16 mouse cellular contexts compared by ENCODE assay signal in genomic region chr10:59988036-59988435, GRCm38 (mm10). TPM values are rescaled to one million over a fixed set of nuclear protein-coding genes. Genes with fewer than 3 reads are reported as not detected.
DNase-seq lines count a peak whose midpoint lies in the region; ATAC-seq and TF ChIP-seq lines count a peak whose summit lies in the region.
"Had no signal": no experiment of that assay in that cellular context is flagged by ENCODE, and none has a peak within 500 bp of the region (broad histone marks: within the 10 kb centered on the region; RNA-seq: fewer than 3 reads in every experiment).

No protein-coding gene starts in this region.

- no peak for ATAC-seq in heart, embryonic 14.5 days (ENCODE audit: insufficient number of reproducible peaks, insufficient read depth, low FRiP score, low read depth)
- peak; percentile 64 for ATAC-seq in lung, postnatal 0 days
- ATAC-seq: forebrain, embryonic 14.5 days had no signal

- no peak; the same call in 1 of the 2 replicates for TF ChIP-seq EP300 in lung, postnatal 0 days (IDR thresholded peaks at IDR 0.05)

- no peak overlapping the region for H3K4me2 ChIP-seq in heart, embryonic 14.5 days (ENCODE audit: low read length)
- H3K4me2 ChIP-seq in lung, postnatal 0 days (replicated peaks; ENCODE audit: low read depth, low read length) = no peak overlapping the region
- H3K4me2 ChIP-seq: limb, embryonic 13.5 days; neural tube, embryonic 13.5 days had no signal

- no peaks in the 10 kb centered on the region for H3K9me3 ChIP-seq in heart, embryonic 14.5 days (ENCODE audit: control insufficient read depth, low read length)
- no peaks in the 10 kb centered on the region for H3K9me3 ChIP-seq in lung, postnatal 0 days (ENCODE audit: low read length)
- H3K9me3 ChIP-seq: G1E; limb, embryonic 13.5 days; midbrain, embryonic 10.5 days; neural tube, embryonic 13.5 days had no signal

- H3K4me3 ChIP-seq in heart, embryonic 14.5 days (ENCODE audit: control insufficient read depth in 1 of 2, insufficient read depth in 1 of 2, low read depth in 1 of 2, low read length in 2 of 2) = no peak overlapping the region
- no peak overlapping the region for H3K4me3 ChIP-seq in lung, postnatal 0 days (ENCODE audit: low read depth, low read length)
- H3K4me3 ChIP-seq in layer of hippocampus, adult 2 months = no peak overlapping the region
- H3K4me3 ChIP-seq: limb, embryonic 13.5 days; midbrain, embryonic 10.5 days; neural tube, embryonic 13.5 days had no signal

- H3K27ac ChIP-seq in heart, embryonic 14.5 days (replicated peaks in 1 of 2; ENCODE audit: control insufficient read depth in 1 of 2, insufficient read depth in 1 of 2, low read depth in 2 of 2, low read length in 2 of 2) = peak overlapping the region; percentile 5 to 48; a peak in 2 of 4 replicates
- H3K27ac ChIP-seq in lung, postnatal 0 days (ENCODE audit: low read length) = no peak overlapping the region
- no peak overlapping the region for H3K27ac ChIP-seq in layer of hippocampus, adult 2 months
- H3K27ac ChIP-seq: limb, embryonic 13.5 days; midbrain, embryonic 10.5 days; neural tube, embryonic 13.5 days had no signal

- intact Hi-C loops in heart, postnatal 25 days (cut with DNase I) = loop anchor here (5.0 kb wide), 1 partner anchor 36 kb away; the partner anchor contains the start of gene Ddit4

- H3K4me1 ChIP-seq in heart, embryonic 14.5 days (ENCODE audit: control insufficient read depth in 2 of 2, insufficient read depth in 2 of 2, low read length in 2 of 2) = peaks cover 20 to 32% of the 10 kb centered on the region in 2 experiments
- no peaks in the 10 kb centered on the region for H3K4me1 ChIP-seq in lung, postnatal 0 days (ENCODE audit: insufficient read depth, low read depth, low read length)
- H3K4me1 ChIP-seq: midbrain, embryonic 10.5 days had no signal

- H3K27me3 ChIP-seq in heart, embryonic 14.5 days (ENCODE audit: control insufficient read depth, insufficient read depth, low read length) = no peaks in the 10 kb centered on the region
- no peaks in the 10 kb centered on the region for H3K27me3 ChIP-seq in lung, postnatal 0 days (replicated peaks; ENCODE audit: insufficient read depth, low read length)
- H3K27me3 ChIP-seq: limb, embryonic 13.5 days; neural tube, embryonic 13.5 days had no signal

- no peak for TF ChIP-seq CTCF in lung, postnatal 0 days (IDR thresholded peaks at IDR 0.05)
- TF ChIP-seq CTCF in layer of hippocampus, adult 2 months (conservative IDR thresholded peaks at IDR 0.05) = no peak

- WGBS in heart, embryonic 14.5 days = 41% methylated on average over 4 of the region's 4 CpGs
- 37% methylated on average over 4 of the region's 4 CpGs for WGBS in lung, postnatal 0 days

- DNase-seq in heart, adult 11 months = peak; percentile 97
- no peak for DNase-seq in heart, postnatal 25 days (ENCODE audit: low spot score)
- peak; percentile 59 for DNase-seq in adrenal gland, postnatal 25 days
- peak; percentile 62 for DNase-seq in lung, postnatal 0 days (ENCODE audit: low spot score)
- no peak for DNase-seq in layer of hippocampus, adult 2 months (ENCODE audit: low spot score in 2 of 2)
- no peak for DNase-seq in urinary bladder, postnatal 14 days (ENCODE audit: low spot score)
- DNase-seq: cerebellum, adult 9-10 months; kidney, adult 9 months; right cerebral cortex, postnatal 4 days; thymus, adult 18-20 months had no signal

- H3K9ac ChIP-seq in heart, embryonic 14.5 days (ENCODE audit: low read length) = peak overlapping the region; percentile 5; the same call in 1 of the 2 replicates
- no peak overlapping the region for H3K9ac ChIP-seq in lung, postnatal 0 days (replicated peaks; ENCODE audit: low read depth)
- H3K9ac ChIP-seq: limb, embryonic 13.5 days; neural tube, embryonic 13.5 days had no signal

- peaks cover 69% of the 10 kb centered on the region for H3K36me3 ChIP-seq in heart, embryonic 14.5 days (ENCODE audit: control insufficient read depth, insufficient read depth, low read length)
- H3K36me3 ChIP-seq in lung, postnatal 0 days (ENCODE audit: insufficient read depth, low read length) = peaks cover 10% of the 10 kb centered on the region

RNA-seq across cellular contexts. Expression of gene Ascc1, which starts 14.6 kb away (rescaled TPM):
- total RNA-seq in heart, postnatal 25 days (2021) = 10 to 100 TPM; 20.5 to 23.1 TPM
- total RNA-seq in adrenal gland, postnatal 25 days (2021) = 28.8 and 33.8 TPM in 2 replicates
- polyA plus RNA-seq in heart, embryonic 14.5 days (2014; fragmentation: Nextera tagmentation; extraction: Ambion mirVana) = 42.7 and 43.3 TPM in 2 replicates
- 47.2 and 50.0 TPM in 2 replicates for polyA plus RNA-seq in lung, postnatal 0 days (2015; fragmentation: Nextera tagmentation; extraction: Ambion mirVana)
- total RNA-seq in layer of hippocampus, adult 2 months (2021) = 10 to 100 TPM; 15.3 to 17.2 TPM

RNA-seq across cellular contexts. Expression of gene Anapc16, which starts 14.9 kb away (rescaled TPM):
- 10 to 100 TPM; 62.1 to 67.4 TPM for total RNA-seq in heart, postnatal 25 days (2021)
- 64.1 and 67.8 TPM in 2 replicates for total RNA-seq in adrenal gland, postnatal 25 days (2021)
- polyA plus RNA-seq in heart, embryonic 14.5 days (2014; fragmentation: Nextera tagmentation; extraction: Ambion mirVana) = 99.7 and 103 TPM in 2 replicates
- 105 and 117 TPM in 2 replicates for polyA plus RNA-seq in lung, postnatal 0 days (2015; fragmentation: Nextera tagmentation; extraction: Ambion mirVana)
- 10 to 100 TPM; 64.8 to 71.4 TPM for total RNA-seq in layer of hippocampus, adult 2 months (2021)

RNA-seq across cellular contexts. Expression of gene Ddit4, which starts 36.4 kb away (rescaled TPM):
- 10 to 100 TPM; 41.8 to 77.1 TPM for total RNA-seq in heart, postnatal 25 days (2021)
- total RNA-seq in adrenal gland, postnatal 25 days (2021) = 35.7 and 57.7 TPM in 2 replicates
- polyA plus RNA-seq in heart, embryonic 14.5 days (2014; fragmentation: Nextera tagmentation; extraction: Ambion mirVana) = 0.70 and 2.4 TPM in 2 replicates
- polyA plus RNA-seq in lung, postnatal 0 days (2015; fragmentation: Nextera tagmentation; extraction: Ambion mirVana) = 21.2 and 28.1 TPM in 2 replicates
- 10 to 100 TPM; 63.6 to 66.7 TPM for total RNA-seq in layer of hippocampus, adult 2 months (2021)

Comparison
In these comparisons a context has a peak if more than half of its experiments do, and no peak if none do; other contexts are left out.
1. DNase-seq: peak in heart, adult 11 months (single experiment), adrenal gland, postnatal 25 days (single experiment) and lung, postnatal 0 days (single experiment); none in heart, postnatal 25 days (single experiment), layer of hippocampus, adult 2 months (0 of 2) and urinary bladder, postnatal 14 days (single experiment).
2. H3K27ac ChIP-seq: peak in heart, embryonic 14.5 days (2 of 2); none in lung, postnatal 0 days (single experiment) and layer of hippocampus, adult 2 months (single experiment).